Mouse (Mus musculus) urinary bladder, adult 2 months (tissue): ENCODE data around the gene Vpreb3. TPM values are rescaled to one million over a fixed set of nuclear protein-coding genes. Genes with fewer than 3 reads are reported as not detected.

Source experiments
- DNase-seq: peaks from one replicate; pipeline ENCODE4 v3.0.0; 2022; ENCODE audit warnings: low spot score
- polyA plus RNA-seq: library from polyadenylated mRNA; depleted of rRNA; stranded (reverse); fragments of >200 nt; gene quantifications from 2 replicates; pipeline ENCODE4 v1.2.3, GENCODE M21; 2012; rRNA removed

Vpreb3 gene
- not detected in 2 replicates for polyA plus RNA-seq

DNA sequence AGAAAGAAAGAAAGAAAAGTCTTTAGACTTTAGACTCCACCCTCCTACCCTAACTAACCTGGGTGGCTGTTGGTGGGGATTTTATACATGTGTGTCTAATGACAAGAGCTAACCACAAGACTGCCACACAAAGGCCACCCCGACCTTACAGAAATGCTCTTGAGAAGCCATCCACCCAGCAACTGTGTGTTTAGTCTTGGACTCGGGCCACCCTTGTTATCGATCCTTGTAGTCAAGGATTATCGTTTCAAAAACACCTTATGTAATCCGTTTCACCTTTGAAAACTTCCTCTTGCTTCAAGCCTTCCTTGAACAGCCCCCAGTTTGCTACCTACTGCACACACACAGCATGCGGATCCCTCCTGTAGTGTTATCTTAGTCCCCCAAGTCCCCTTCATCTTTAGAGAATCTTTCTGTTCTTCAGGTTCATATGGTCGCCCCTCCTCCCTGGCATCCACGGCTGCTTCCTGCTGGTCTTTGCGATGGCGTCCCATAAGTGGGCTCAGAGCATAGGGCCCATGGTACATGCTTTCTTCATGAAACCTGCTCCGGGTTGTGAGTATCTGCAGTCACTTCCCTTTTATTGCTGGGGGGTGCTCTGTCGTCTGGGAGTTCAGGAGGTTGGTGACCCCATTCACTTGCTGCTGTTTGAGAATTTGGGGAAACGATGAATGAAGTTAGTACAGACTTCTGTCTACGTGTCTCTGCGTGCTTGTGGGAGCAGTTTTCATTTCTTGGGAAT is at the start of gene Vpreb3:
Gene Vpreb3 (plus strand): TSS at position 322 of the 742 bp plus-strand sequence.
- no peak for DNase-seq

DNA sequence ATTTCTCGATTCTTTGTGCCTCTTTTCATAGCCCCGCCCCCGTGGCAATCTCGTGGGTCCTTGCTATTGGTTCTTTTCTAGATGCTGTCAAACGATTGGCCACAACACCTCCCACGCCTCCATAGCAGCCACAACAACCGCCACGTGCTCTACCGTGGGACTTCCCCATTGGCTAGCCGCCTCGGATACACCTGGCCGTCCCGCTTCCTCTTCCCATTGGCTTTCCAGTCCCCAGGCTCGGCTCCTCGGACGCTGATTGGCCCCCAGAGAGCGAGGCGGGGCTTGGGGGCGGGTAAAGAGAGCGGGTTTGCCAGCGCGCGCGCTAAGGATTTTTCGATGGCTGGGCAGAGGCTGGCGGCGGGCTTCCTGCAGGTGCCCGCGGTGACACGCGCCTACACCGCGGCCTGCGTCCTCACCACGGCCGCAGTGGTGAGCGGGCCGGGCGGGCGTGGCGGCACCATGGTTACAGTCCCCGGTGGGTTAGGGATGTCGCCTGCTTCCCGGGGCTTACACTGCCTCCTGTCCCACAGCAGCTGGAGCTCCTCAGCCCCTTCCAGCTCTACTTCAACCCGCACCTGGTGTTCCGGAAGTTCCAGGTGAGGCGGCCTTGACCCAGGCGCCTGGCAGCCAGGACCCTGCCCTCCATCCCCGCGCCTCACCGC is 49.6 kb upstream of the Vpreb3 start, which contains the start of gene Derl3:
Gene Derl3 (plus strand): TSS at position 325 of the 662 bp plus-strand sequence.
- peak; percentile 79 for DNase-seq

DNA sequence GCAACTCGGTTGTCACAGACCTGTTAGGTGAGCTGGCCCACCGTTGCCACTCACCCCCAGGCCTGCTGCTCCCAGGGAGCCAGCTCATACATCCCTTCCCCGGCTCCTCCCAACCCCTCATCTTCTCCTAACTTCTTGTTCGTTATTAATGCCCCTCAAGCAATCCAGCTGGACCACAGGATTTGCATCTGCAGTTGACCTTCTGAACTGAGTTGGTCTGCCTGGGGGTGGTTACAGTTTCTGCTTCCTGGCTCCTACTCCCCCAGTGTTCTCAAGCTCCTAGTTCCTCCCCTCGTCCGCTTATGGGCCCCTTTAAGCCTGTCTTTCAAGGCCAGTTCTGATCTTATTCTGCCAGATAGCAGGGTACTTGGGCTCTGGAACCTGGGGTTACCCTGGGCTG is 48.3 kb upstream of the Vpreb3 start:
- DNase-seq = no peak

DNA sequence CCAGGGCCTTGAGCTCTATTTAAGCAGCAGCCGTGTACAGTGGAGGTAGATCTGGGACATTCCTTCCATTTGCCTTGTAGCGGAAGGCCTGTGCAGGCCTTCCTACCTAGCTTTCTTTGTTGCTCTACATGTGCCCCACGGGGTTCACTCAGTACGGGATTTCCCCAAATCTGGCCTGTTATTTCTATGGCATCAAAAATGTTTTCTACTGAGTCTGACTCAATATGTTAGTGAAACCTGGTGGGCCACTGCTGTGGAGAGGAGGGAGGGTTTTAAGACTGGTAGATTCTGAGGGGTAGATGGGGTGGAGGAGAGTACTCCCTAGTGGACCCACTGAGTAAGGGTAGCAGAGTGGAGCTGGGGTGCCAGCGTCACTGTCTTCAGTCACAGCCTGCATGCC is 47.1 kb upstream of the Vpreb3 start:
- no peak for DNase-seq

DNA sequence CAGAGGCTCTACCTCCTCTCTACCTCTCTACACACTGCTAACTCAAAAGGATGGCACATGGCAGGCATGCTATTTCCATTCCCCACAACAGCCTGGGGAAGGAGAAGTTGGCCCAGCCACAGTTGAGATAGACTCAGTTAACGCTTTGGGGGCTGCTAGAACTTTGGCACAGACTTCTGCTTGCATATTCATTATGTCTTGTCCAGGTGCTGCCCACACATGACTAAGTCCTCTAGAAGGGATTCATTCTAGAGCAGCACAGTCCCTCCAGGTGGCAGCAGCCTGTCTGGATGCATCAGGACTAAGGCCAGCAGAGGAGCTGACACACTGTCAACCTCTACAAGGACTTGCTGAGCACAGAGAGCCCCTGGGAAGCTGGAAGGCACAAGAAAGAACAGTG is 46.6 kb upstream of the Vpreb3 start:
- DNase-seq = no peak

DNA sequence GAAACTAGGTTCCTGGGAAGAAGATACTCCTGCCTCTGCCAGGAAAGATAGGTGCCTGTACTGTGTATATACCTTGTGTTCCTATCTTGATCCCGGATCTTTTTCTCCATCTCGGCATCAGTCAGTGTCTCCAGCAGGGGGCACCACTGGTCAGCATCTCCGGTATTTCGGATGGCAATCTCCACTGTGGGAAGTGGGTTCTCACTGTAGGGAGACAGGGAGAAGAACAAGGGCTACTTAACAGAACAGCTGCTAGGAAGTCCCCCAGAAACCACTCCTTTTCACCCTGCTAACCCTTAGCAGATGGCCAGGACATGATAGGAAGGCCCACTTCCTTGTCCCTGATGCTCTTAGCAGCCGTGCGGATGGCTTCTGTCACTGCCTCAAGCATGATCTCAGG is 45.5 kb upstream of the Vpreb3 start:
- no peak for DNase-seq

DNA sequence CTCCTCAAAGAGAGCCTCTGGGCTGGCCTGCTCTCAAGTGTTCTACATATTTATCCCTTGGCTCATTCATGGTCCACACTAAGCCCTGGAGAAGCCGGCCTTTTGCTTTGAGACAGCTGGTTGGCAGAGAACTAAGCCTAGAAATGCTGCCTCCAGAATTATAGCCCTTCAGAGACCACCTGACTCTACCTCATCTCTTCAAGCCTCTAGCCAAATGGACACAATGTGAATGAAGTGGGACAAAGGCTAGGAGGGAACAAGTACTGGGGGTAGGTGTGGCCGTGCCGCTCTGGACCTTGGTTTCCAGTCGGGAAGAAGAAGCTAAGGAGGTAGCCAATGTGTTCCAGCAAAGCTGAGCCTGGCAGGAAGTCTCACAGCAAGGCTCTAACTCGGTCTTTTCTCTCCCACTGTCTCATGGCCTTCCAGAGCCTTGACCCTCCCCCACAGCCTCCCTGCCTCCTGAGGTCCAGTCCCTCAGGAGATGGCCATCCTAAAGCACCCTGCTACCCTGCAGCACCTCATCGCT is 44.8 kb upstream of the Vpreb3 start:
- DNase-seq = no peak

DNA sequence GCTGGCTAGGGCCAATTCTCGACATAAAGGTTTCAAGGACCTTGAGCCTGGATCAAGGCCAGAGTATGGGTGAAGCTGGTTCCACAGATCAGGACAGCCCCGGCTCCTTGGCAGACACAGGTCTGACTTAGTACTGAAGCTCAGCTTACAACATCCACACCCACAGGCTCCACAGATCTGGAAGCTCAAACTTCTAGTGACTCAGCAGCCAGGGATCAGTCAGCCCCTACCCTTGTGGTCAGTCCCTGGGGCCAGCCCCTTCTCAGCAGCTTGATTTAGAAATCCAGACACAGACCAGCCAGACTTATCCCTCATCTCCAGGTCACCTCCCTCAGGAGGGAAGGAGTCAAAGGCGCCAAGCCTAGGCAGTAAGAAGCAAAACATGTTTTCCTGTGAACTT is 44.0 kb upstream of the Vpreb3 start:
- no peak for DNase-seq

DNA sequence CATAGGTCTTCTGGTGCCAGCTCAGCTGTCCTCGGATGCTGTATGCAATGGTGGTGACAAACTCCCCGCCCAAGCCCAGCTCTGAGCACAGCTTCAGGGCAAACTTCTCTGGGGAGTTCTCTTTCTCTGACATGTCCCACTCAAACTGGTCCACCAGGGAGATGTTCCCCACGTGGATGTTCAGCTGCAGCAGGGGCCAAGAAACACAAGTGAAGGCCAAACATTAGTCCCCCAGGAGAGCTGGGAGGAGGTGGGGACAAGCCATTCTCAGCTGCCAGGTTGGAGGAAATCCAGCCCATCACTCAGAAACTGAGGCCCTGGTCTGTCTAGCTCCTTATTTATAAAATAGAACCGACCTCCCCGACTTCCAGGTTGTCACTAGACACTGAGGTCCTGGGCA is 38.5 kb upstream of the Vpreb3 start:
- DNase-seq = no peak

DNA sequence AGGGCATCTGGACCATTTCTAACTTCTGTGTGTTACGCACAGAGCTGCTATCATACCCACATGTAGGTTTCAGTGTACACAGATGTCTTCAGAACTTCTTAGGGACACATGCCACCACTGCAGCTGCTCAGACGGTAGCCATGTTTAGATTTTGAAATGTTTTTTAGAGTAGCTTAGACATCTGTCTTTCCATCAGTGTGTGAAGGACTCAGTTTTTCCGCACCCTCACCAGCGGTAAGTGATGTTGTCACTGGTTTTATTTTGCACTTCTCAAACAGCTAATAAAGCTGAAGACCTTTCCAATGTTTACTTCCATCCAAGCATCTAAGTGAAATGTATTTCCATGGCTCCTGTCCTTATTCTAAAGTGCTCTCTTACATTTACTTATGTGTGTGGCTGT is 36.0 kb upstream of the Vpreb3 start:
- no peak for DNase-seq

DNA sequence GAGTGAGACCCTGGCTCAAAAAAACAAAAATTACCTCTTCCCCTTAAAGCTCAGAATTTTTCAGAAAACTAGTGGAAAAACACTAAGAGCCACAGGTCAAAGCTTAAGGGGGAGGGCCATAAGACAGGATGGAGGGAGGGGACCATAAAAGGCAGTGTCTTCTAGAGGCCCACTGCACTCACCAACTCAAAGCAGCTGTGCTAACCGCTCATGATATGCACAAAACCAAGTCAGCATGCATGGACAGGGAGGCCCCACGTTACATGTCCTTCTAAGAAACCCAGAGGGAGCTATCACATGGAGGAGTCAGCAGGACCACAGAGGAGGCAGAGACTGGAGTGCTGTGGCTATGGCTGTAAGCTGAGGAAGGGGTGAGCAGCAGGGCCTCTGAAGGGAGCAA is 32.2 kb upstream of the Vpreb3 start:
- no peak for DNase-seq

DNA sequence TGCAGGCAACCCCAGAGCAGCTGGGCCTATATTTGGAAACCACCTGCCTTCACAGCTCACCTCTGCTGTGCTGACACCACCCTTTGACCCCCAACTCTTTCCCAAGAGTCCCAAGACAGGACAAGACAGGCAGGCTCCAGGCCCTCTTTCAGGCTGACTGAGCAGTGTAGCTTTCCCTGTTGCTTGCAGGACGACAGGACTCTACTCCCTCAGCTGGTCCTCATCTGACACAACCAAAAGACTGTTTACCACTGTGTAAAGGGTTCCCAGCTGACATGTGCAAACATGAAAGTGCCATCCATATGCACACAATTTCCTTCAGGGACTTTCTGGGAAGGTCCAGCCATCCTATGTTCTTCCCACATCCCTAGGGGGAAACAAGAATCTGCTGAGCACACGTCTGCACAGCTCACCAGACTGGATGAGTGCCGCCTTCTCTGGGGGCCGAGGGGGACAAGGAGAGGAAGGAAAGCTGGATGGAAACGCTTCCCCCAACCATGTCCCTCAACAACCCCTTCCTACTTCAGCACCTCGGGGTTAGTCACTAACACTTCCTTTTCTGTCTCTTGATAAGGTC is 29.8 kb upstream of the Vpreb3 start:
- DNase-seq = no peak

DNA sequence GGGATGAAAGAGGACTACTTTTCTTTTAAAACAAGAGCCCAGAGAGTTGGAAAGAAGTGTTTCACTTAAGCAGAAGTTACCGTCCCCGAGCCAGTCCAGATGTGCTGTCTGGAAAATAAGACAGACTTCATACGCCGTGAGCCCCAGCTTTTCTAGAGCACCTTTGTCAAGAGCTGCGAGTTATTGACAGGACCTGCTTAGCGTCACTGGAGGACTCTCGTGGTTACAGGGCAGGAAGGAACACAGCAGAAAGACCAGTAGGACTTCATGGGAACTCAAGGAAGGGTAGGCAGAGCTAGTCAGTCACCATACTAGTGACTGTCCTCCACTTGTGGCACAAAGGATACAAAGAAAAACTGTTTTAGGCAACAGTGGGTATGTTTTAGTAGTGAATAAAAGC is 27.3 kb upstream of the Vpreb3 start:
- DNase-seq = no peak

DNA sequence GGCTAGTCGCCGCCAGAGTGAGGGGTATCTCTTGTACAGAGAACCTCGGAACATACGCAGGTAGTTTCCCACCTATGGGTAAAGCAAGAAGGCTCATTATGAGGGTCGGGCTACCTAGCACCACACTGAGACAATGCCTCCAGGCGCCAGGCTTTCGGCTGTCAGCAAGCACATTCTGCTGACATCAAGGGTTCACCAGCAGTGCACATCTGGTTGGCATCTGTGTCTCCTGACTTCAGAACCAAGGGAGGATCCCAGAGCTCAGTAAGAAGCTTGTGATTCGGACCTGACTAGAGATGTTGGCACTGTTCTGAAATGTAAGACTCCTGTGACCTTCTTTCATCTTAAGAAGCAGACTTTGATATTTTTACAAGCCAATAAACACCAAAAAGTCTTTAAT is 26.0 kb upstream of the Vpreb3 start:
- DNase-seq = no peak

DNA sequence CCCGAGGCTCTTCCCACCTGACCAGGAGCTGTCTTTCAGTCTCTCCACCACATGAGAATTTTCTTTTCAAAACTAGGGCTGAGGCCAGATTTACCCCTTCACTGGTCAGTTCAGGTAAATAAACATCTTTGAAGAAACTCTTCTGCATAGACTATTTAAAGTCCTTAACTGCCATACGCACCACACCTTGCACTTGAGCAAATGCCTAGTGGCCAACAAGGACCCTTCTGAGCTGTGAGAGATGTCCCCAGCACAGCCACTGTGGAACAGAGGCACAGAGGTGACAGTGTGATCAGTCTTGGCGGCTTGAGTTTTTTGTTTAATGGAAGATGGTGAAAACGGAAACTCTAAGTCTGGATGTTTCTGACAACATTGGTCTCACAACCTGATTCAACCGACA is 23.8 kb upstream of the Vpreb3 start:
- DNase-seq = no peak

DNA sequence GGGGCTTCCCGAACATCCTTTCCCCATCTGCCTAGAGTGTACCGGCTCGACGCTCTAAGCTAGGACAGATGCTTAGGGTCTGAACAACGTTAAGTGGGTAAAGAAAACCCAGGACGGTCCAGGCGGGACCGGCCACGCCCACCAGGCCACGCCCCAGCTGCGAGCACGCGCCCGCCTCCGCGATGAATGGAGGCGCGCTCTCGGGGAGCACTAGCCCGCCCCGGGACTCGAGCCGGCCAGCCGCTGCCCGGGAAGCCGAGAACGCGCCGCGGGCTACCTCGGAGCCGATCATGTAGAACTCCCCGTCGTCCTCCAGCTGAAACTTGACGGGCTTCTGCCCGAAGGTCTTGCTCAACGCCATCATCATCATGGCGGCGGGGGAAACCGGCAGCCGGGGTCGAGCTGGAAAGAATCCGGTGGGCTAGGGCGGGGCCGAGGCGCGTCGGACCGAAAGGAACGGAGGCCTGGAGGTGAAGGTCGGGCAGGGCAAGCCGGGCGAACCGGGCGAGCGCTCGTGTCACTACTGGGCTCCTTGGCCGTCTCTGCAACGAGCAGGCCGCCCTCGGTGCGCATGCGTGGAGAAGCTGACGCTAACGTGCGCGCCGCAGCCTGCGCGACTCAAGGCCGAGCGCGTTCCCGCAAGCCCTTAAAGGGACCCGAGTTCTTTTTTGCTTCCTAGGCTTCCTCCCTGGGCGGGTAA is 21.7 kb upstream of the Vpreb3 start, which contains the start of gene Smarcb1:
Gene Smarcb1 (minus strand): TSS at position 592 of the 700 bp plus-strand sequence.
- DNase-seq = peak; percentile 87

DNA sequence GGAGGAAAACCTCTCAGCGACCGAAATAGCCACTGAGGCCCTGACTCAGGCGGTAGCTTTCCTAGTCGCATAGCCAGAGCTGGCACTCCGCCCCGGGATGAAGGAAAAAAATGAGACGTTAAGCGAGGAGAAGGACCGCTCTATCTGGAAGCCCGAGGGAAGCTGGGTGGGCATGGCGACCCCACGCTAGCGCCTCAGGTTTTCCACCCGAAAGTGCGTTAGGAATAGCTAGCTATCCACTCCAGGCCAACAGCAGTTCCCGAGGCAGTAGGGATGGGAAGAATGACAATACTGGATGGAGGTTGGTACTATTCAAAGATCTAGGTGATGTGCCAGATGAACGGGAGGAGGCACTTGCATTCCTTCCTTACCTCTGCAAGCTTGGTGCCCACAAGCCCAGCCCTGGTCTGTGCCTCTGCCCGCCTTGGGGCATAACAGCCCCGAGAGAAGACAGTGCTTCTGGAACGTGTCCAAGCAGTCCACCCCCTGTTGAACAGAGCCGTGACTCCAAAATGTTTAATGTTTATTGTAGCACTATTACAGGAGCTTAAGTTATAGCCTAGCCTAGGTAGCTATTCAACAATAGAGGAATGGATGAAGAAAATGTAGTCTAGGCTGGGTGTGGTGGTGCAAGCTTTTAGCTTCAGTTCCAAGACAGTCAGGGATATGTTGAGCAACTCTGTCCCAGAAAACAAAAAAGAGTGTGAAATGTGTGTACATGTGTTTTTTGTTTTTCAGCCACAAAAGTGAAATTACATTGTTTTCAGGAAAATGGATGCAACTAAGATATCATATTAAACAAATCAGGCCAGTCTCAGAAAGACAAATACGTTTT is 20.9 kb upstream of the Vpreb3 start:
- DNase-seq = no peak

DNA sequence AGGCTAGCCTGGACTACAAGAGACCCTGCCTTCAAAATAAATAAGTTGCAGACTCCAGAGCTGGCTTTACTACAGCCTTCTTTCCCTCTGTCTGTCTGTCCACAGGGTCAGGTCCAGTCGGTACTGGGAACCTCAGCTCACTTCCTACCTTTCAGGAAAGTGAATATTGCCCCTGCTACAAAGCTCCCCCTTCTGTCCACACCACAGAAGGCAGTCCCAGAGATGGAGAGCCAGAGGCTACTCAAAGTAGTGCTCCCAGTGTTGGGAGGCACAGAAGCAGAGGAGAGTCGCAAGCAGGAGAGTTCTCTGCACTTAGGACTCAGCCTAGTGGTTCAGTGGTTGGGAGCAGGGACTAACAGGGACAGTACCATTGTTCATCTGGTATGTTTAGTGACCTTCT is 18.5 kb upstream of the Vpreb3 start:
- DNase-seq = no peak

DNA sequence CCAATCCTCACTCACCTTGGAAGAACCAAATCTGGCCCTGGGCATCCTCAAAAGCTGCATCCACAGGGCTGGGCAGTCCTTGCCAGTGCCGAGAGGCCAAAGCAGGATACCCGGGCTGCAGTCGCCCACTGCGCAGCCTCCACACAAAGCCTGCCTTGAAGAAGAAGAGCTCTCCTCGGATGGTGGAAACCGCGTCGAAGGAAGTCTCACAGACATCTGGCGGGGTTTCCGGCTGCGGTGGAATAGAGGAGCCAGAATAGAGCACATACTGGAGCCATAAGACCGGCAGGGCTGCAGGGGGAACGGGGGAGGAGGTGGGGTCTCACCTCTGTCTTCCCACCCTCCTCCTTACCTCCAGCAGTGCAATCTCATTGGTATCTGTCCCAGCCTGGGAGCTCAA is 16.5 kb upstream of the Vpreb3 start:
- no peak for DNase-seq

DNA sequence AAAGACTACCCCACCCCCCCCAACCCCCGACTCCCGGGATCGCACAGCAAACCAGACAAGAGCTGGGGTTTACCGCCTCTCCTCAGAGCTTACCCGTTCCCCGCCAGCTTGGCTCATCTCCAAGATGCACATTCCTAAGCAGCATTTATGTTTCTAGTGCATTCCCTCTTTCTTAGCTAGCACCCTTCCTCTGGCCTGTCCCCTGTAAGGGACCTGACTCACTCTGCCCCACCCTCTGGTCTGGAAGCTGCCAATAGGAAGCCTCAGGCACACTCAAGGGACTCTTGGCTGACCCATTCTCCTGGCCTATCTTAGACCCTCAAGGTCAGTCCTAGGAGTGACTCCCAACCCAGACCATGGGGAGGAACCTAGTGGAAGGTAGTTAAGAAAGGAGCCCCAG is 12.6 kb upstream of the Vpreb3 start:
- DNase-seq = no peak

DNA sequence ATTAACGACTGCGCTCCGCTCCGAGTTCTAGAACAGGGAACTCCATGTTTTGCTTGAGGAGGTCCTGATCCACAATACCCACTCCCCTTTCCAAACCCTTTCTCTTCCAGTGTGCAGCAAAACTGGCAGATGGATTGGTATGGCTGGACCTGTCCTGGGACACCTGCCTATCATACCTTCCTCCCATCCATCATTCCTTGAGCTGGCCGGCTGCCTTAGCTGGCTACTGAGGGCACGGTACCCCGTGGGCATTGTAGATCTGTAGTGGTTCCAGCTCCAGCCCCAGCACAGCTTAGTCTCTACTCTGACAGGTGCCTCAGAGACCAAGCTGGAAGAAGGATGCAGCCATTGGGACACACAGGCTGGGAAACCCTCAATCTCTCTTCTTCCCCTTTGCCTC is 11.5 kb upstream of the Vpreb3 start:
- DNase-seq = no peak
